Mouse (Mus musculus): ENCODE results near the gene Atp11c. TPM values are rescaled to one million over a fixed set of nuclear protein-coding genes. Genes with fewer than 3 reads are reported as not detected.

Atp11c gene
- 10.5 and 10.6 TPM in 2 replicates for polyA plus RNA-seq (2015; fragmentation: Nextera tagmentation; extraction: Ambion mirVana)

DNA sequence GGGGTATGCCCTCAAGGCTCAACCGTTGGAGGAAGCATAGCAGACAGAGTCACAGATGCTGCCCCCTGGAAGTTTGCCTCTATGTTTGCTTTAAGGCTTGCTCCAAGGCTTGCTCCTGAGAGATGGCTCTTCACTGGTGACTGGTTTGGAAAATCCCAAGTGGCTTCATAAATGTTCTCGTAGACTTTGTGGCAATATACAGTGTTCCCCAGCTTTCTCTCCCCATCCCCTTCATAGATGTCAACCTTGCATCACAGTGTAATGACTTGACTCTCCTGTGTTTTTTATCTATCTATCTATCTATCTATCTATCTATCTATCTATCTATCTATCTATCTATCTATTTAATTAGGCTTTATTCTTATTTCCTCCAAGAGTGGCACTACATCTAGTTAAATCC is at the start of gene Atp11c:
Atp11c (minus strand) TSS at position 101 of the 400 bp plus-strand sequence.
- 82% methylated on average over 2 of the region's 2 CpGs for WGBS
- no peak within 1 kb of the TSS for H3K9ac ChIP-seq (replicated peaks)

GRCm38 (mm10) chrX:60609202-60609601 is 16.7 kb upstream of the Atp11c start:
- Histone ChIP-seq H3K9ac (replicated peaks) (no peak overlapping the region), H3K36me3 (no peaks in the 10 kb centered on the region), H3K9me3 (replicated peaks) (no peaks in the 10 kb centered on the region), H3K4me2 (no peak overlapping the region), H3K27me3 (replicated peaks) (no peaks in the 10 kb centered on the region), H3K27ac (replicated peaks) (no peak overlapping the region), H3K4me3 (replicated peaks) (no peak overlapping the region), H3K4me1 (no peaks in the 10 kb centered on the region)
- ATAC-seq (ENCODE audit: low FRiP score) = no peak
- 35% methylated on average over 3 of the region's 3 CpGs for WGBS

More for the DNA sequence above, at the start of gene Atp11c:
- Histone ChIP-seq H3K27me3 (replicated peaks) (no peaks in the 10 kb centered on the region), H3K9me3 (replicated peaks) (no peaks in the 10 kb centered on the region), H3K27ac (replicated peaks) (no peak within 1 kb of the TSS), H3K4me2 (no peak within 1 kb of the TSS), H3K4me3 (replicated peaks) (no peak within 1 kb of the TSS), H3K36me3 (no peaks in the 10 kb centered on the region), H3K4me1 (no peaks in the 10 kb centered on the region)
- ATAC-seq (ENCODE audit: low FRiP score) = no peak

DNA sequence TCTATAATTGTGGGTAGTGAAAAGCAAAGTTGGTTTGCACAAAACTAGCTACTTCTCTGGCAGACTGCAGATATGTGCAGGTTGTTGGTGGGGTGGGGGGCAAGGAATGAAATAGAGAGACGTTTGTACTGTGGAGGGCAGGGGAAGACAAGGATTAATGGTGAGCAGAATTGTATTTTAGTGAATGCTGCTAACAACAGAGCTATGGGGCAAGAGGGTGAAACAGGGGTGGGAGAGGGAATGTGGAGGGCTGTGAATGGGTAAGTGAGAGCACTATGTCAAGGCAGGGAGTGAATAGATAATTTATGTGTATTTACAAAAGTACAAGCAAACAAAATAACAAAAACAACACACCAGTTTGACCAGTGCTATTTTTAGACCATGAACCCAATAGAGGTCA is 22.0 kb downstream of the Atp11c start:
- Histone ChIP-seq H3K36me3 (no peaks in the 10 kb centered on the region), H3K9ac (replicated peaks) (no peak overlapping the region), H3K4me3 (replicated peaks) (no peak overlapping the region), H3K27me3 (replicated peaks) (no peaks in the 10 kb centered on the region), H3K27ac (replicated peaks) (no peak overlapping the region), H3K4me2 (no peak overlapping the region), H3K9me3 (replicated peaks) (no peaks in the 10 kb centered on the region), H3K4me1 (no peaks in the 10 kb centered on the region)
- no peak for ATAC-seq (ENCODE audit: low FRiP score)
- WGBS = 30% methylated on average over 1 of the region's 1 CpGs

DNA sequence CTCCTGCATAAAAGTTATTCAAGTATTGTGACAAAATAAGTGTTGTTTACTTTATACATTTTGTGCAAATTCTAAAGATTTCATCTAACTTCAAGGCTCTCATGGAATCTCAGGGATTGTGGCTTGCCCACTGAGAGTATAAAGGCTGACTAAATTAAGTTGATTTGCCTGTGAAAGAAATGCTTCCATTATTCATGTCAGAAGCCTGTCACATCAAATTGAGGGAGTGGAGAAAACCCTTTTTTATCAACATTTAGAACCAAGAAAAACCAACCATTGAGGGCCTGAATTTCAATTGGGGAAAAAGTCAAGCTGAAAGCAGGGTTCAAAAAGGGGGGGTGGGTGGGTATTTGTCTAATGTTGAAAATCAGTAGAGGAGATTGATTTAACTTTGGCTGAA is 23.5 kb downstream of the Atp11c start:
- ATAC-seq (ENCODE audit: low FRiP score) = no peak
- H3K27ac ChIP-seq (replicated peaks) = no peak overlapping the region
- H3K27me3 ChIP-seq (replicated peaks) = no peaks in the 10 kb centered on the region
- H3K4me3 ChIP-seq (replicated peaks) = no peak overlapping the region
- H3K9ac ChIP-seq (replicated peaks) = no peak overlapping the region
- H3K4me1 ChIP-seq = no peaks in the 10 kb centered on the region
- no peaks in the 10 kb centered on the region for H3K9me3 ChIP-seq (replicated peaks)
- H3K4me2 ChIP-seq = no peak overlapping the region
- no peaks in the 10 kb centered on the region for H3K36me3 ChIP-seq

GRCm38 (mm10) chrX:60555242-60555641 is 37.3 kb downstream of the Atp11c start:
- H3K4me3 ChIP-seq (replicated peaks) = no peak overlapping the region
- WGBS = 36% methylated on average over 4 of the region's 4 CpGs

DNA sequence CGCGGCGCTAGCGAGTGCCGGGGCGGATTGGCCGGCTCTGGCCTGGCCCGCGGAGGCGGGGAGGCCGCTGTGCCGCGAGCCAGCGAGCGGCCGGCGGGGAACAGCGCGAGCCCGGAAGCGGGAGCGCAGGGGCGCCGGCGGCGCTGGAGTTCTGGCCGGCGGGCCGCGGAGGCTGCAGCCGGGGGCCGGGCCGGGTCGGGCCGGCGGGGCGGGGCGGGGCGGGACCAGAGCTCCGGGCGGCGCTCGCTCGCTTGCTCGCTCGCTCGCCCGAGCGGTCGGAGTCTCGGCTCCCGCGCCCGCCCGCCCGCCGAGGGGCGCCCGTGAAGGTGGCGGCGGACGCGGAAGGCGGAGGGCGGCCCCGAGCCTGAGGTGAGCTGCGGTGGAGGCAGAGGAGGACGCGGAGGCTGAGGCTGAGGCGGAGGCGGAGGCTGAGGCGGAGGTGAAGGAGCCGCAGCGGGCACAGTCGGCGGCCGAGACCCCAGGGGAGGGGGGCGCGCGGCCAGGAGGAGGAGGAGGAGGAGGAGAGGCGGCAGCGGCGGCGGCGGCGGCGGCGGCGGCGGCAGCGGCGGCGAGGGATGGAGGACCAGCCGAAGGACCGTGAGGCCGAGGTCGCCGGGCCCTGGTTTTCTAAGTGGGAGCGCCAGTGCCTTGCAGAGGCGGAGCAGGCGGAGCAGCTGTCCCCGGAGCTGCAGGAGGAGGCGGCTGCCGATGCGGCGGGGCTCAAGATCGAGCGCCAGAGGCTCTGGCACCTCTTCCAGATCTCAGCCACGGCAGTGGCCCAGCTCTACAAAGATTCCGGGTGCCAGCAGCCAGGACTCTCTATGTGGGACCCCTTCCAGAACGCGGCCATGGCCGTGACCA is 44.8 kb downstream of the Atp11c start:
- Histone ChIP-seq H3K9me3 (replicated peaks) (no peaks in the 10 kb centered on the region), H3K27me3 (replicated peaks) (no peaks in the 10 kb centered on the region), H3K36me3 (no peaks in the 10 kb centered on the region), H3K4me3 (replicated peaks) (peak overlapping the region; percentile 54), H3K27ac (replicated peaks) (peak overlapping the region; percentile 79), H3K9ac (replicated peaks) (peak overlapping the region; percentile 55), H3K4me2 (peak overlapping the region; percentile 59), H3K4me1 (no peaks in the 10 kb centered on the region)
- peak; percentile 90 for ATAC-seq (ENCODE audit: low FRiP score)
- 26% methylated on average over 48 of the region's 113 CpGs for WGBS

More at GRCm38 (mm10) chrX:60555242-60555641, 37.3 kb downstream of the Atp11c start:
- H3K36me3 ChIP-seq = no peaks in the 10 kb centered on the region
- H3K9me3 ChIP-seq (replicated peaks) = no peaks in the 10 kb centered on the region
- H3K4me2 ChIP-seq = no peak overlapping the region
- no peaks in the 10 kb centered on the region for H3K4me1 ChIP-seq
- no peaks in the 10 kb centered on the region for H3K27me3 ChIP-seq (replicated peaks)
- H3K27ac ChIP-seq (replicated peaks) = no peak overlapping the region
- ATAC-seq (ENCODE audit: low FRiP score) = no peak
- no peak overlapping the region for H3K9ac ChIP-seq (replicated peaks)

DNA sequence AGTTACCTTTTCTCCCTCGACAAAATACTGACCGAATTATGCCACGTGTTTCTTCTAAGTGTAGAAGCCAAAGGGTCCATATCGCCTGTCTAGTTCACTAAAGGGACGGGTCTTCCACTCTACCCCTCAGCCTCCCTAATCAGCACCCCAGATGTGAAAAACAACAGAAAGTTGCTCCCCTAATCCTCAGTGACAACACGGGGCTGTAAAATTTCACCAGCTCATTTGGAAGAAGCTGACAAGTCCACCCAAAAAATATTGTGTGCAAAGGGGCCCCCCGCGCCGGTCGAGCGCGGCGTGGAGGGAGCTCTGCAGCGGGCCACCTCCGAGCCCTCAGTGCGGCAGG is 45.4 kb downstream of the Atp11c start:
- H3K27ac ChIP-seq (replicated peaks) = peak overlapping the region; percentile 79
- ATAC-seq (ENCODE audit: low FRiP score) = no peak
- H3K4me3 ChIP-seq (replicated peaks) = peak overlapping the region; percentile 54
- 22% methylated on average over 16 of the region's 16 CpGs for WGBS
- no peaks in the 10 kb centered on the region for H3K27me3 ChIP-seq (replicated peaks)
- H3K9ac ChIP-seq (replicated peaks) = peak overlapping the region; percentile 55
- no peaks in the 10 kb centered on the region for H3K4me1 ChIP-seq
- peak overlapping the region; percentile 59 for H3K4me2 ChIP-seq
- no peaks in the 10 kb centered on the region for H3K36me3 ChIP-seq
- H3K9me3 ChIP-seq (replicated peaks) = no peaks in the 10 kb centered on the region

DNA sequence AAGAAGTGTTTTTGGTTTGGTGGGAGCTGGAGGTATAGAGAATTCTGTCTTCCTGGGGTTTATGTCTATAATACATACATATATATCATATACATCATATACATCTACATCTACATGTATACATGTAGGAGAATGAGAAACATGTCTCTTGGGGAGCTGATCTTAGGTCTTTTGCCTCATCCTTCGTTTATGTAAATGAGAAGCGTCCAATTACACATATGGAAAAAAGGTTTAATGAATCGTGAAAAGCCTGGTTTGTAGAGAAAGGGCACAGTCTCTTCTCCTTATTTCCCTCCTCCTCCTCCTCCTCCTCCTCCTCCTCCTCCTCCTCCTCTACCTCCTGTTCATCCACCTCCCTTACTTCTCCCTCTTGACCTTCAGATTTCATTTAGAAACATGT is 46.6 kb downstream of the Atp11c start:
- no peaks in the 10 kb centered on the region for H3K4me1 ChIP-seq
- no peak overlapping the region for H3K4me2 ChIP-seq
- no peaks in the 10 kb centered on the region for H3K27me3 ChIP-seq (replicated peaks)
- no peak overlapping the region for H3K27ac ChIP-seq (replicated peaks)
- 31% methylated on average over 3 of the region's 3 CpGs for WGBS
- H3K9me3 ChIP-seq (replicated peaks) = no peaks in the 10 kb centered on the region
- H3K36me3 ChIP-seq = no peaks in the 10 kb centered on the region
- H3K9ac ChIP-seq (replicated peaks) = no peak overlapping the region
- no peak overlapping the region for H3K4me3 ChIP-seq (replicated peaks)
- no peak for ATAC-seq (ENCODE audit: low FRiP score)

GRCm38 (mm10) chrX:60545444-60545843 is 47.1 kb downstream of the Atp11c start:
- Histone ChIP-seq H3K4me1 (no peaks in the 10 kb centered on the region), H3K4me2 (no peak overlapping the region), H3K4me3 (replicated peaks) (no peak overlapping the region), H3K9me3 (replicated peaks) (no peaks in the 10 kb centered on the region), H3K36me3 (no peaks in the 10 kb centered on the region), H3K9ac (replicated peaks) (no peak overlapping the region), H3K27ac (replicated peaks) (no peak overlapping the region), H3K27me3 (replicated peaks) (no peaks in the 10 kb centered on the region)
- no peak for ATAC-seq (ENCODE audit: low FRiP score)
- WGBS = 6% methylated on average over 1 of the region's 1 CpGs

GRCm38 (mm10) chrX:60544098-60544497 is 48.4 kb downstream of the Atp11c start:
- no peak for ATAC-seq (ENCODE audit: low FRiP score)
- WGBS = 31% methylated on average over 4 of the region's 4 CpGs
- Histone ChIP-seq H3K9ac (replicated peaks) (no peak overlapping the region), H3K27ac (replicated peaks) (no peak overlapping the region), H3K4me1 (no peaks in the 10 kb centered on the region), H3K27me3 (replicated peaks) (no peaks in the 10 kb centered on the region), H3K4me3 (replicated peaks) (no peak overlapping the region), H3K9me3 (replicated peaks) (no peaks in the 10 kb centered on the region), H3K4me2 (no peak overlapping the region), H3K36me3 (no peaks in the 10 kb centered on the region)

DNA sequence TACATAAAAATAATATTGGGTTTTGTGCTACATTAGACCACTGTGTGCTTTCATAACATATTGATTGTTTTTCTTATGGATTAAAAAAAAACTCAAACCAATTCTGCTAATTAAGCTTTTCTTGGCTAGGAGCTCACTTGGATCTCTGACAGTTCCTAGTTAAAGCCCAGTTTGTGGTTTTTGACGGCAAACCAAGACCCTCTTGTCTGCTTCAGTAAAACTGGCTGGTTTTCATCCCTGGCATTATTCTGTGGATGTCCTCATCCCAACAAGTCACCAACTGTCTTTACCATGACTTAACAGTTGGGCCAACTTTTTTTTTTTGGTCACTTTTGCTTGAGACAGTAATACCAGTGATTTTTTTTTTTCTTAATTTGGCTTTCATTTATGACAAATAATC is 49.6 kb downstream of the Atp11c start:
- 36% methylated on average over 1 of the region's 1 CpGs for WGBS
- Histone ChIP-seq H3K9ac (replicated peaks) (no peak overlapping the region), H3K4me2 (no peak overlapping the region), H3K9me3 (replicated peaks) (no peaks in the 10 kb centered on the region), H3K4me1 (no peaks in the 10 kb centered on the region), H3K27me3 (replicated peaks) (no peaks in the 10 kb centered on the region), H3K36me3 (no peaks in the 10 kb centered on the region), H3K27ac (replicated peaks) (no peak overlapping the region), H3K4me3 (replicated peaks) (no peak overlapping the region)
- ATAC-seq (ENCODE audit: low FRiP score) = no peak

DNA sequence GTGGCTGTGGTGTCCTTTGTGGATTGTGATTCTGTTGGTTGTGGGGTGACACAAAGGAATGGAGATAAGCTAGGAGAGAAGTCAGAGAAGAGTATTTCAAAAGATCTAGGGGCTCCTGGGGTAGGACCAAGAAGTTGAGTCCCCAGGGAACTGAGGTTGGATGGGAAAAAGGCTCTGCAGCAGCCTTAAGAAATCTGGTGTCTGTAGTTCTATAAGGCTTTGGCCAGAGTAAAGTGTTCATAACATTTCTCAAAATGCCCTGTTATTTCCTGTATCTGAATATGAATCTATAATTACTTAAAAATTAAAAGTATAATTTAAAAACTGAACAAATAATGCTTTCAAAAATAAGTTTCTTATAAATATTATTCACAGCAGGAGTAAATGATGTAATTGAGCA is 53.3 kb downstream of the Atp11c start, which contains the start of gene Gm7073:
Gm7073 (minus strand) TSS at position 101 of the 400 bp plus-strand sequence.
- H3K4me3 ChIP-seq (replicated peaks) = no peak within 1 kb of the TSS
- no peak within 1 kb of the TSS for H3K9ac ChIP-seq (replicated peaks)
- no peaks in the 10 kb centered on the region for H3K4me1 ChIP-seq
- no peaks in the 10 kb centered on the region for H3K27me3 ChIP-seq (replicated peaks)
- H3K9me3 ChIP-seq (replicated peaks) = no peaks in the 10 kb centered on the region
- H3K27ac ChIP-seq (replicated peaks) = no peak within 1 kb of the TSS
- no peak within 1 kb of the TSS for H3K4me2 ChIP-seq
- no peak for ATAC-seq (ENCODE audit: low FRiP score)
- no peaks in the 10 kb centered on the region for H3K36me3 ChIP-seq

Measured in neural tube, embryonic 15.5 days (tissue).